Mouse (Mus musculus): Measurements from ENCODE around the gene Rnf150. TPM values are rescaled to one million over a fixed set of nuclear protein-coding genes. Genes with fewer than 3 reads are reported as not detected.

Rnf150 gene
- polyA plus RNA-seq, 1 experiment from 2014 or later = 2.4 TPM

DNA sequence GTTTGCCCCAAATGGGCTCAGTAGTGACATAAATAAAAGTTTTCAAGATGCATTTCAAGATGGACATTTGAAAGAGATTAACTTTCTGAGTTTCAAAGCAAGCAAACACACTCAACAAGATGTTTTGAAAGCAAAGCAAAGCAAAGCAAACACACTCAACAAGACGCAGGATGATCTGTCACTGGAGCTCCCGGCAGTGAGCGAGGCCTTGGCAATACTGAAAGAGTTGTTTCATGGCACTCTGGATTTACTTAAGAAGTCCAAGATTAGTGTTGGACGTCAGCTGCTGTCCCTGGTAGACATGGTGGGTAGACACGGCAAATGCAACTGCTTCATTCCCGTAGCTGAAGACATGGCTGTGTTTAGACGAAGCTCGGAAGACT, 35.3 kb downstream of the Rnf150 start:
- Histone ChIP-seq H3K4me1 (replicated peaks; ENCODE audit: control insufficient read depth, insufficient read depth, low read length) (no peaks in the 10 kb centered on the region), H3K27me3 (ENCODE audit: control insufficient read depth, insufficient read depth, low read length) (no peaks in the 10 kb centered on the region), H3K9ac (ENCODE audit: low read depth, low read length) (no peak overlapping the region), H3K4me2 (replicated peaks; ENCODE audit: low read depth, low read length) (no peak overlapping the region), H3K36me3 (ENCODE audit: control insufficient read depth, insufficient read depth, low read length) (no peaks in the 10 kb centered on the region), H3K27ac (ENCODE audit: low read depth, low read length) (no peak overlapping the region), H3K9me3 (ENCODE audit: control insufficient read depth, low read length) (no peaks in the 10 kb centered on the region), H3K4me3 (ENCODE audit: low read depth, low read length) (no peak overlapping the region)
- no peak for ATAC-seq (ENCODE audit: low FRiP score)
- 86% methylated on average over 8 of the region's 8 CpGs for WGBS
- DNase-seq (ENCODE audit: low spot score) = no peak

DNA sequence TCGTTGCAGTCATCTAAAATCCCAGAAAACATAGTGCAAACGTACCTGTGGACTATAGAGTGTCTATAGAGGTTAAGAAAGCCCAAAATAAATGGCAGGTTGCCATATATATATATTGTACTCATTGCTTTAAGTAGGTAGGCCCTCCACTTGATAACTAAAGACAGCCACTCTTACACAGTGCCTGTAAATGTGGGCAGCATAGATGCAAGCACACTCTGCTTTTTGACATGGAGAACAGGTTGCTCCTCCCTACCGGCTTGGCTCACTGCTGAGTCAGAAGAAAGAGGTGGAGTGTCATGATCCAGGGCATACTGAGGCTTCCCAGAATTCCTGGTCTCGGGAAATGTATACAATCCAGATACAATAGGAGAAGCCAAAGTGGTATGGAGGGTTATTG, 37.8 kb downstream of the Rnf150 start:
- DNase-seq (ENCODE audit: low spot score) (no peak), ATAC-seq (ENCODE audit: low FRiP score) (no peak)
- no peak overlapping the region for H3K4me2 ChIP-seq (replicated peaks; ENCODE audit: low read depth, low read length)
- H3K4me3 ChIP-seq (ENCODE audit: low read depth, low read length) = no peak overlapping the region
- no peaks in the 10 kb centered on the region for H3K9me3 ChIP-seq (ENCODE audit: control insufficient read depth, low read length)
- 91% methylated on average over 4 of the region's 4 CpGs for WGBS
- H3K9ac ChIP-seq (ENCODE audit: low read depth, low read length) = no peak overlapping the region
- no peaks in the 10 kb centered on the region for H3K4me1 ChIP-seq (replicated peaks; ENCODE audit: control insufficient read depth, insufficient read depth, low read length)
- no peak overlapping the region for H3K27ac ChIP-seq (ENCODE audit: low read depth, low read length)
- H3K36me3 ChIP-seq (ENCODE audit: control insufficient read depth, insufficient read depth, low read length) = no peaks in the 10 kb centered on the region
- no peaks in the 10 kb centered on the region for H3K27me3 ChIP-seq (ENCODE audit: control insufficient read depth, insufficient read depth, low read length)

DNA sequence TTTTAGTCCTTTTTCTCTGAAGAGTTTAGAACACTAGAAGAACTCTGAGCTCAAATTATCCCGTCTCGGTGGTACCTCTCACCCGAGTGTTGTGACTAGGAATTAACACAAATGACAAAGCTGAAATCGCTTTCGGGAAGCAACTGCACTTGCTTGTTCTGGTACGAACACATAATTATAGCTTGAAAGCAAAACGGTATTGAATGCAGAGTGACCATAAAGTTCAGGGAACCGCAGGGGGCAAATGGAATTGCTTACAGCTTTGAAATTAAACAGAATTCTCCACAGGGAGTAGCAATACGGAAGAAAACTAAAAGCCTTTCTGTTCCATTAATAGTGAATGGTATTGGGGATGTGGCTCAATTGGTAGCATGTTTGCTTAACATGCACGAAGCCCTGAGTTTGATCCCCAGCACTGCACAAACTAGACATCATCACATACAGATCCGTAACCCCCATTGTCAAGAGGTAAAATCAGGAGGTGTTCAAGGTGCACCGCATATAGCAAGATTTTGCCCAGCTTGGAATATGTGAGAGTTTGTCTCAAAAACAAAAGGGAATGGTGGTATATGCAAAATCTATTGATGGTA, 38.5 kb downstream of the Rnf150 start:
- ATAC-seq (ENCODE audit: low FRiP score) (no peak), DNase-seq (ENCODE audit: low spot score) (no peak)
- H3K9me3 ChIP-seq (ENCODE audit: control insufficient read depth, low read length) = no peaks in the 10 kb centered on the region
- no peak overlapping the region for H3K9ac ChIP-seq (ENCODE audit: low read depth, low read length)
- WGBS = 81% methylated on average over 12 of the region's 12 CpGs
- no peaks in the 10 kb centered on the region for H3K36me3 ChIP-seq (ENCODE audit: control insufficient read depth, insufficient read depth, low read length)
- H3K27ac ChIP-seq (ENCODE audit: low read depth, low read length) = no peak overlapping the region
- H3K4me1 ChIP-seq (replicated peaks; ENCODE audit: control insufficient read depth, insufficient read depth, low read length) = no peaks in the 10 kb centered on the region
- no peak overlapping the region for H3K4me2 ChIP-seq (replicated peaks; ENCODE audit: low read depth, low read length)
- no peak overlapping the region for H3K4me3 ChIP-seq (ENCODE audit: low read depth, low read length)
- no peaks in the 10 kb centered on the region for H3K27me3 ChIP-seq (ENCODE audit: control insufficient read depth, insufficient read depth, low read length)

DNA sequence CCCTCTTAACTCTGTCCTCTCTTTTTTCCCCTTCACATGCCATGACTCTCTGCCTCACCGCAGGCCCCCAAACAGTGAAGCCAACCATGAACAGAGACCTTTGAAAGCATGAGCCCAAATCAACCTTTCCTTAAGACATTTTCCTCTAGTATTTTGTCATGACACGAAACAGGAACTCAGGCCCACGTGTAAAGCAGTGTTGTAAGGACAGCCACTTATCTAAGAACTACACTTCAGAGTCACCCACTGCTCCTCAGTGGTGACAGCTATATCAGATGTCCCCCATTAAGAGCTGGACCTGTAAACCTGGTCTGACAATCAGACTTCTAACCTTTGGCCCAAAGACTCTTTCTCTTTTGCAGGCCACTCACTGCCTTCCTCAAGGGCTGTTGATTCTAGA, 40.3 kb downstream of the Rnf150 start:
- Histone ChIP-seq H3K9ac (ENCODE audit: low read depth, low read length) (no peak overlapping the region), H3K27ac (ENCODE audit: low read depth, low read length) (no peak overlapping the region), H3K36me3 (ENCODE audit: control insufficient read depth, insufficient read depth, low read length) (no peaks in the 10 kb centered on the region), H3K27me3 (ENCODE audit: control insufficient read depth, insufficient read depth, low read length) (no peaks in the 10 kb centered on the region), H3K4me2 (replicated peaks; ENCODE audit: low read depth, low read length) (no peak overlapping the region), H3K4me1 (replicated peaks; ENCODE audit: control insufficient read depth, insufficient read depth, low read length) (no peaks in the 10 kb centered on the region), H3K9me3 (ENCODE audit: control insufficient read depth, low read length) (no peaks in the 10 kb centered on the region), H3K4me3 (ENCODE audit: low read depth, low read length) (no peak overlapping the region)
- ATAC-seq (ENCODE audit: low FRiP score) (no peak), DNase-seq (ENCODE audit: low spot score) (no peak)
- WGBS = 84% methylated on average over 3 of the region's 3 CpGs

DNA sequence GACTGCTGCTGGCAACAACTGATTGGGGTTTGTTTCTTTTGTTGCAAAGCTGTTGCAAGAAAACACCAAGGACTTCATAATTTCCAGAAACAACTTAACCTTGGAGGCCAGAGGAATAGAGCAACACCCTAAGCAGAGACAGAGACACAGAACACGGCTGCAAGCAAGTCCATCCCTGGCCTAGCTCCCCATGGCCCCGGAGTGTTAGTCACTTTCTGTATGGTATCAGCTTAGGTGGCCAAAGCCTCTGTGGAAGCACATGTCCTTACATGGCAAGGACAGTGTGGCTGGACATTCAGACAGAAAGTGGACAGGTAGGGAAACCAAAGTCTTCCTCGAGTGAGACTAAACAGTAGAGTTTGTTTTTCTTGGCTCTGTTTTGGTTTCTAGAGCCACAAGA, 44.1 kb downstream of the Rnf150 start:
- no peak overlapping the region for H3K9ac ChIP-seq (ENCODE audit: low read depth, low read length)
- no peak overlapping the region for H3K4me2 ChIP-seq (replicated peaks; ENCODE audit: low read depth, low read length)
- WGBS = 84% methylated on average over 3 of the region's 3 CpGs
- H3K9me3 ChIP-seq (ENCODE audit: control insufficient read depth, low read length) = no peaks in the 10 kb centered on the region
- DNase-seq (ENCODE audit: low spot score) (no peak), ATAC-seq (ENCODE audit: low FRiP score) (no peak)
- H3K4me3 ChIP-seq (ENCODE audit: low read depth, low read length) = no peak overlapping the region
- no peaks in the 10 kb centered on the region for H3K27me3 ChIP-seq (ENCODE audit: control insufficient read depth, insufficient read depth, low read length)
- H3K27ac ChIP-seq (ENCODE audit: low read depth, low read length) = no peak overlapping the region
- no peaks in the 10 kb centered on the region for H3K36me3 ChIP-seq (ENCODE audit: control insufficient read depth, insufficient read depth, low read length)
- H3K4me1 ChIP-seq (replicated peaks; ENCODE audit: control insufficient read depth, insufficient read depth, low read length) = no peaks in the 10 kb centered on the region

DNA sequence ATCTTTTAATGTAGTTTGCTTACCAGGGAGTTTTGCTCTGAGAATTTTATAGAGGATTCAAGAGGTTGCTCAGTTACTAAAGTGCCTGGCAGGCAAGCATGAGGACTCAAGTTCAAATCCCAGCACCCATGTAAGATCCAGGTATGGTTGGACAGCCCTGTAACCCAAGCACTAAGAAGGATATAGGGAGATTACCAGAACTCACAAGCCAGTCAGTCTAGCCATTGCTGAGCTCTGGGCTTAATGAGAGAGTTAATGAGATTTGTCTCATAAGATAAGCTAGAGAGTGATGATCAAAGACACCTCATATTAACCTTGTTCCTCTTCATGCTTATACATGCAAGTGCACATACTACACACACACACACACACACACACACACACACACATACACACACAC, 48.3 kb downstream of the Rnf150 start:
- no peaks in the 10 kb centered on the region for H3K9me3 ChIP-seq (ENCODE audit: control insufficient read depth, low read length)
- no peaks in the 10 kb centered on the region for H3K27me3 ChIP-seq (ENCODE audit: control insufficient read depth, insufficient read depth, low read length)
- no peak overlapping the region for H3K9ac ChIP-seq (ENCODE audit: low read depth, low read length)
- no peak overlapping the region for H3K4me2 ChIP-seq (replicated peaks; ENCODE audit: low read depth, low read length)
- H3K4me1 ChIP-seq (replicated peaks; ENCODE audit: control insufficient read depth, insufficient read depth, low read length) = no peaks in the 10 kb centered on the region
- ATAC-seq (ENCODE audit: low FRiP score) (no peak), DNase-seq (ENCODE audit: low spot score) (no peak)
- H3K27ac ChIP-seq (ENCODE audit: low read depth, low read length) = no peak overlapping the region
- H3K36me3 ChIP-seq (ENCODE audit: control insufficient read depth, insufficient read depth, low read length) = no peaks in the 10 kb centered on the region
- H3K4me3 ChIP-seq (ENCODE audit: low read depth, low read length) = no peak overlapping the region

DNA sequence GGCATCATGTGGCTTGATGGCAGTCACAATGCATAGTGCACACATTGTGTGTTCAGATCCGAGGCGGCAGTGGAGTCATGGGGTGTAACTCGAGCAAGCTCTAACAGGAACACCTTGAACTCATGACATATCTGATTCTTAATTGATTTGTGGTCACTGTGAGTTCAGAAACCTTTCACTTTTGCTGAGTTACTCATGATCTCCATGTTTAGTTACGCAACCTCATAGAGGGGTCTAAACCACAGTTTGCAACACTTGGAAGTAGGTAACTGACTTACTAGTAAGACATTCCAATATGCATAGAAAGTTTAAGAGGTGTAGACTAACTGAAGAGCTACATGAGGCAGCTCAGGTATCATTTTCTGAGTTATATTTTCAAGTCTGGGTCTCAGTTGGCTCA, 49.1 kb downstream of the Rnf150 start:
- no peak overlapping the region for H3K4me2 ChIP-seq (replicated peaks; ENCODE audit: low read depth, low read length)
- DNase-seq (ENCODE audit: low spot score) = no peak
- H3K4me1 ChIP-seq (replicated peaks; ENCODE audit: control insufficient read depth, insufficient read depth, low read length) = no peaks in the 10 kb centered on the region
- H3K36me3 ChIP-seq (ENCODE audit: control insufficient read depth, insufficient read depth, low read length) = no peaks in the 10 kb centered on the region
- ATAC-seq (ENCODE audit: low FRiP score) = no peak
- no peak overlapping the region for H3K4me3 ChIP-seq (ENCODE audit: low read depth, low read length)
- no peaks in the 10 kb centered on the region for H3K9me3 ChIP-seq (ENCODE audit: control insufficient read depth, low read length)
- no peaks in the 10 kb centered on the region for H3K27me3 ChIP-seq (ENCODE audit: control insufficient read depth, insufficient read depth, low read length)
- no peak overlapping the region for H3K9ac ChIP-seq (ENCODE audit: low read depth, low read length)
- no peak overlapping the region for H3K27ac ChIP-seq (ENCODE audit: low read depth, low read length)
- 86% methylated on average over 4 of the region's 4 CpGs for WGBS

DNA sequence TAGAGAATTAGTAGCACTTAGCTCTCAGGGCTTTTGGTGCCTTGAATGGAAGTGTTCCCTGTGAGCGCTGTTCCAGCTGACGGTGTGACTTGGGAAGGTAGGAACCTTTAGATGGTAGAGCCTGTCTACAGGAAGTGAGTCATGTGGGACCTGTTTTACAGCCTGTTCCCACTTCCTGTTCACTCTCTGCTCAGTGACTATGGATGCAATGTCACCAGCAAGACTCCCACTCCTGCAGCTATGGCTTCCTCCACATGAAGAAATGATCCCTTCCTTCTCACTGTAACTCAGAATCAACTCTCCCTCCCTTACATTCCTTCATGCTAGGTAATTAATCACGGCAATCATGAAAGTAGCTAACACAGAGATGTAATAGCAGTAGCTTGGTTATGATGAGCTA, 51.4 kb downstream of the Rnf150 start:
- Histone ChIP-seq H3K4me2 (replicated peaks; ENCODE audit: low read depth, low read length) (no peak overlapping the region), H3K27me3 (ENCODE audit: control insufficient read depth, insufficient read depth, low read length) (no peaks in the 10 kb centered on the region), H3K36me3 (ENCODE audit: control insufficient read depth, insufficient read depth, low read length) (no peaks in the 10 kb centered on the region), H3K27ac (ENCODE audit: low read depth, low read length) (no peak overlapping the region), H3K4me1 (replicated peaks; ENCODE audit: control insufficient read depth, insufficient read depth, low read length) (no peaks in the 10 kb centered on the region), H3K4me3 (ENCODE audit: low read depth, low read length) (no peak overlapping the region), H3K9me3 (ENCODE audit: control insufficient read depth, low read length) (no peaks in the 10 kb centered on the region), H3K9ac (ENCODE audit: low read depth, low read length) (no peak overlapping the region)
- DNase-seq (ENCODE audit: low spot score) (no peak), ATAC-seq (ENCODE audit: low FRiP score) (no peak)
- 87% methylated on average over 3 of the region's 3 CpGs for WGBS

DNA sequence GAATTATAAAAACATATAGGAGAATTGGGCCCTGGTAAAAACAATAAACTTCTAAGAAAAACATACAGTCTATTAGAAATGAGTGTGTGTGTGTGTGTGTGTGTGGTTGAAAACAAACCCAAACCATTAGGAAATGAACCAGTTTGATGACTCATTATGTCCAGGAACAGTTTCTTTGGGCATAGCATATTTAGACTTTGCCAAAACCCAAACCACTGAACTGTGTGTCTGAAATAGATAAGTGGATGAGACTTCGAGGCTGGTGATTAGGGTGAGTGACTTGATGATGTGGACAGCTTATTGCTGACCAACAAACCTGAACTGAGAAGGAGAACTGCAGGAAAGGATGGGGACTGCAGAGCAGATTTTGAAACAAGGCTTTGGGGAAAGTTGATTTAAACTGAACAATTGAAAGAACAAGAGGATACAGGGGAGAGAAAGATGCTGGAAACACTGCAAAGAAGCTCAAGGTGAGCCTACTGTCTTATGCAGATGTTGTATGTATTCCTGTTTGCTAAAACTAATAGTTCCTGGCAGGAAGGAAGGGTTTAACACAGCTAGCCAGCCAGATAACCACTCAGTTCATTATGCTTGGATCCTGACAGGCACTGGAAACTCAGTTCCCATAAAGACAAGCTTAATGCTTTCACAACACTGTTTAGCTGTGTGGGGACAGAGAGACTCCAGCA, 53.8 kb downstream of the Rnf150 start:
- no peak for DNase-seq (ENCODE audit: low spot score)
- WGBS = 89% methylated on average over 1 of the region's 1 CpGs
- Histone ChIP-seq H3K4me3 (ENCODE audit: low read depth, low read length) (no peak overlapping the region), H3K4me1 (replicated peaks; ENCODE audit: control insufficient read depth, insufficient read depth, low read length) (no peaks in the 10 kb centered on the region), H3K4me2 (replicated peaks; ENCODE audit: low read depth, low read length) (no peak overlapping the region), H3K27ac (ENCODE audit: low read depth, low read length) (no peak overlapping the region), H3K27me3 (ENCODE audit: control insufficient read depth, insufficient read depth, low read length) (no peaks in the 10 kb centered on the region), H3K9me3 (ENCODE audit: control insufficient read depth, low read length) (no peaks in the 10 kb centered on the region), H3K36me3 (ENCODE audit: control insufficient read depth, insufficient read depth, low read length) (no peaks in the 10 kb centered on the region), H3K9ac (ENCODE audit: low read depth, low read length) (no peak overlapping the region)
- ATAC-seq (ENCODE audit: low FRiP score) = no peak

Measured in hindbrain, embryonic 11.5 days (tissue).